Mouse (Mus musculus) lung, adult 2 months (tissue): ENCODE data around the gene Lmbrd1. TPM values are rescaled to one million over a fixed set of nuclear protein-coding genes. Genes with fewer than 3 reads are reported as not detected.
"Not testable (repeated sequence)": the region's sequence is repeated elsewhere in the genome, so short reads cannot be mapped to it uniquely, and the experiment has no call there.

Source experiments
- DNase-seq: peaks from one replicate; pipeline ENCODE4 v3.0.0; 2022
- H3K4me1 ChIP-seq: fragments of 200-500 bp; 2 replicates; pipeline ENCODE4 v1.6.1; 2011; ENCODE audit warnings: low read length; ENCODE audit not compliant: control insufficient read depth, insufficient read depth
- H3K4me3 ChIP-seq: fragments of 200-500 bp; replicated peaks from 2 replicates; pipeline ENCODE3; 2011; ENCODE audit warnings: low read depth, mild to moderate bottlenecking, control low read depth, low read length; ENCODE audit errors: extremely low read depth
- CTCF ChIP-seq: fragments of 200-500 bp; IDR thresholded peaks from 2 replicates; pipeline ENCODE4 v1.5.1; 2011; ENCODE audit warnings: mild to moderate bottlenecking, low read length, control low read depth; ENCODE audit not compliant: insufficient read depth
- POLR2A ChIP-seq: fragments of 200-500 bp; IDR thresholded peaks from 2 replicates; pipeline ENCODE4 v1.6.1; 2011; ENCODE audit warnings: low read depth, mild to moderate bottlenecking, control low read depth, low read length, borderline replicate concordance; ENCODE audit errors: extremely low read depth
- WGBS: fragments of 180-500 bp; shearing (Covaris S2); methylation state at CpG from one replicate; pipeline ENCODE4 v1.1.7; 2018; 5-methylcytosine and 5-hydroxymethylcytosine counted together
- polyA plus RNA-seq: library from polyadenylated mRNA; depleted of rRNA; stranded (reverse); fragments of >200 nt; gene quantifications from 2 replicates; pipeline ENCODE4 v1.2.3, GENCODE M21; 2012; rRNA removed

Gene Lmbrd1
- polyA plus RNA-seq = 16.7 and 34.1 TPM in 2 replicates

- under 1% methylated on average over 54 of the region's 54 CpGs for WGBS
- peak within 1 kb of the TSS; percentile 95 for H3K4me3 ChIP-seq
- peak; percentile 96 for DNase-seq
- peak; percentile 33; the same call in 1 of the 2 replicates for TF ChIP-seq CTCF
- TF ChIP-seq POLR2A = peak; percentile 57; the same call in 1 of the 2 replicates
- no peaks in the 10 kb centered on the region for H3K4me1 ChIP-seq
These were observed at the start of gene Lmbrd1 for GRCm38 (mm10) chr1:24678205-24678917. TSS of gene Lmbrd1 (plus strand) at chr1:24678630.

- DNase-seq = no peak
- 34% methylated on average over 14 of the region's 14 CpGs for WGBS
- H3K4me1 ChIP-seq = no peaks in the 10 kb centered on the region
- no peak overlapping the region for H3K4me3 ChIP-seq
- TF ChIP-seq POLR2A = no peak
These were observed 44.8 kb upstream of the Lmbrd1 start for GRCm38 (mm10) chr1:24633553-24634132.

DNA sequence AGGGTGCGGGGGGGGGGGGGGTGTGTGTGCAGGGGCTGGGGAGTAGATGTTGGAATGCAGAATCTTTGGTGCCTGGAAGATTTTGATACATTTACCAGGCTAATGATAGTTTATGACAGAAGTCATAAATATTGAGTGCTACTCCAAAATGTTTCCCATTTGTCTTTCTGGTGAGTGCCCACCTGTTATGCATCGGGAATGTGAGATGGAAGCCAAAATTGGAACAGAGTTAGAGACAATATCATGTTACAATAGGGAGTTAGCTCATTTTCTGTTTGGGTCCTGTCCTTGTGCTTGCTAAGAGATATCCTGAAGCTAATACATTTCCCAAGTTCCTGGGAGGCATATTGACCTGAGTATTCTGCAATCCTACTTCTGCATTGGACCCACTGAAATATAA lies 28.3 kb upstream of the Lmbrd1 start:
- no peak for TF ChIP-seq CTCF
- Histone ChIP-seq H3K4me3 (no peak overlapping the region), H3K4me1 (no peaks in the 10 kb centered on the region)
- no peak for DNase-seq
- WGBS = 41% methylated on average over 2 of the region's 2 CpGs

DNA sequence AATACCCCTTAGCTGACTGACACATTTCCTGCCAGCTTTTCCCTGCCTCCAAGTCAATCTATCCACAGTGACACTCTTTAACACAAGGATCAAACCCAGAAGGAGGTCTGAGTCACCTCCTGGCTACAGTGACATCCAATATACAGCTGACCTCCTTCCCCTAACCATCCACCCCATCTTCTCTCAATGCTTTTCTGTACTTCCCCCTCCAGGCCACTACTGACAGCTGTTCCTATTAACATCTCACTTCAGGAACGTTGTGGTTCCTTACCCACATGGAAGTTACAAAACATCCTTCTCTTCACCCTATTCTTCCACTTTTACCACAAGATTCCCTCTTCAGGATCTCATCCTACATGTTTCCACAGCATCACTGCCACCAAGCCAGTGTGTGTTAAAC lies 18.5 kb upstream of the Lmbrd1 start:
- H3K4me3 ChIP-seq = no peak overlapping the region
- no peak for DNase-seq
- no peaks in the 10 kb centered on the region for H3K4me1 ChIP-seq
- WGBS = 37% methylated on average over 1 of the region's 1 CpGs
- TF ChIP-seq POLR2A (no peak), CTCF (no peak)

GRCm38 (mm10) chr1:24660662-24661061 lies 17.8 kb upstream of the Lmbrd1 start:
- H3K4me1 ChIP-seq, DNase-seq, H3K4me3 ChIP-seq: not testable (repeated sequence)

DNA sequence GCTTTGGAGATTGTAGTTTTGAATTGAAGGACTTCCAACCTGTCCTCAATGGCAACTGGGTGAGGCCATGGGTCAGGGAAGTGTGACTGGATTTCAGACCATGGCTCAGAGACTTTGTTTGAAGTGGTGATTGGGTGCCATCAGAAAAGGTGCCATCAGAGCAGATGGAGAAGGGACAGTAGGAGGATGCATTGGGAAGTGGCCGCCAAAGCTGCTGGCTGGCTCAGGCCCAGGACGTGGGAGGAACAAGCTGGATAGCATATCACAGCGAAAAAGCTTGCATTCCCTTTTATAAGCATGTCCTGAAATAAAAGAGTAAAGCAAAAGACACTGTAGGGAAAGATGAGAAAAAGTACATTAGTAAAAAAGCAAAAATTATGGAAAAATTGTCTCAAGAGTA lies 16.9 kb upstream of the Lmbrd1 start:
- TF ChIP-seq POLR2A = no peak
- no peak for TF ChIP-seq CTCF
- Histone ChIP-seq H3K4me3 (no peak overlapping the region), H3K4me1 (no peaks in the 10 kb centered on the region)
- whole genome bisulfite sequencing = 65% methylated on average over 3 of the region's 3 CpGs
- DNase-seq = no peak

DNA sequence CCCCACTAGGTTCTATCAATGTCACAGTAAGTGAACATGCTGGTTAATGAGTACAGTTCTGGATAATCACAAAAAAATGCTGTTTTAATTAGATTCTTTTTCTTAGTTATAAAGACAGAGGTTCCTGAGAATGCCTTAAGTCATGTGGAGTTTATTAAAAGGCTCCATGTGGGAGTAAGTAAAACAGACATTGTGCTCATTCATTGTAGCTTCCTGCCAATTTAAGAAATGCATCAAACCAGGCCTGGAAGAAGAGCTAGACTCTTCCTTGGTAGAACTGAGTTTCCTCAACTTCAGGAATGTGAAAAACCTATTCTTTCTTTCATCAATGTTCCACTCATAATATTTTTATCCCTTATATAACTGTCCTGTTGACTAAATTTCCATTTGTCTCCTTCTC lies 14.3 kb upstream of the Lmbrd1 start:
- TF ChIP-seq CTCF = no peak
- no peak for TF ChIP-seq POLR2A
- no peak for DNase-seq
- H3K4me3 ChIP-seq = no peak overlapping the region
- no peaks in the 10 kb centered on the region for H3K4me1 ChIP-seq

DNA sequence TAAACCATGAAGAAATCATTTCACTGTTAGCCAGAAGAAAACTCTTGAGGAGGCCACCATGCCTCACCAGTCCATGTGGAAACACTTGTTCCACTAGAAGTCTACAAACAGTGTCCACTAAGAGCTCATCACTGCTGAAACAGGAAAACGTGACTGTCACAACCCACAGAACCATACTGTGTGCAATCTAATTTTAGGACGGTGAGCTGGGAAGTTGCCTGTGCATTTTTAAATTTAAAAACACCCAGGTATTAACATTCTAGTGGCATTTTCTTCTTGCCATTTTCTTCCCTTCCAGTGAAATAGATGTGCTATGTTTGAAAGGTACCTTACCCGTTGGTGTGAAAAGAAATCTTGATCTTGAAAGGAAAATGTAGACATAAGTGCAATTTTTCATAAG lies 5.2 kb upstream of the Lmbrd1 start:
- H3K4me3 ChIP-seq = no peak overlapping the region
- WGBS = 50% methylated on average over 3 of the region's 3 CpGs
- H3K4me1 ChIP-seq = no peaks in the 10 kb centered on the region
- DNase-seq = no peak
- TF ChIP-seq POLR2A = no peak
- no peak for TF ChIP-seq CTCF

DNA sequence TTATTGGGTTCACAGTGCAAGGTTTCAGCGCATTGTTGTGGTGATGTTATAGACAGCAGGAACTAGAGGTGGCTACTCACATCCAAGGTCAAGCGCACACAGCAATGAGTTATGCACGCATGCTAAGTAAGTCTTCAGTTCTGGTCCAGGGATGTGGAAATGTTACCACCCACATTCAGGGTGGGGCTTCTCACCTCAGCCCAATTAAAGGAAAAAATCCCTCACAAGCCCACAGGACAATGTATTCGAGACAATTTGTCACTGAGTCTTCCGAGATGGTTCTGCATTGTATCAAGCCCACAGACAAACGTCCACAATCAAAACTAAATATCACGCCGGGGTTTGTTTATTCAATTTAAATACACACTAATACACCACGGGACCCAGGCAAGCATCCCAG lies 724 bp upstream of the Lmbrd1 start:
- TF ChIP-seq CTCF = no peak
- no peak for TF ChIP-seq POLR2A
- peak overlapping the region; percentile 95 for H3K4me3 ChIP-seq
- peak; percentile 13 for DNase-seq
- H3K4me1 ChIP-seq = no peaks in the 10 kb centered on the region
- 36% methylated on average over 9 of the region's 9 CpGs for WGBS

- no peak for TF ChIP-seq CTCF
- TF ChIP-seq POLR2A = no peak
- H3K4me1 ChIP-seq = no peaks in the 10 kb centered on the region
- H3K4me3 ChIP-seq = peak overlapping the region; percentile 95
- DNase-seq = no peak
- 1% methylated on average over 13 of the region's 13 CpGs for WGBS
These were observed 641 bp downstream of the Lmbrd1 start for GRCm38 (mm10) chr1:24679071-24679470.
